25 mouse cellular contexts compared by ENCODE assay signal in the genomic region with DNA sequence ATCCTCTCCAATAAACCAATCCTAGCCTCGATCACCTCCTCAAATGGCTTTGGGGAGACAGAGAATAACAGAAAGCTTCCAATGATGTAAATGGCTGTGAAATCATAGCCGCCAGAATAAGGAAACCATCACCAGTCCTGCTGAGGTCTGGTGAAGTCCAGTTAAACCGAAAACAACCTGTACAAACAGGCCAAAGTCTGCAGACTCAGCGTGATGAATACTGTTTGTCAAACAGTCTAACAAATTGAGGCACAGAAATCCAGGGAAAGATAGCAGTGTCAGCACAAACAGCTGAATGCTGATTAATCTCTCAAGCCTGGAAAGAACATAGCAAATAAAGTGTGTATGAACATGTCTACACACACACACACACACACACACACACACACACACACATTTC. TPM values are rescaled to one million over a fixed set of nuclear protein-coding genes. Genes with fewer than 3 reads are reported as not detected.
DNase-seq lines count a peak whose midpoint lies in the region; ATAC-seq and TF ChIP-seq lines count a peak whose summit lies in the region.
"Had no signal": no experiment of that assay in that cellular context is flagged by ENCODE, and none has a peak within 500 bp of the region (broad histone marks: within the 10 kb centered on the region; RNA-seq: fewer than 3 reads in every experiment).

No protein-coding gene starts in this region.

- no peak overlapping the region for H3K4me2 ChIP-seq in liver, embryonic 12.5 days
- H3K4me2 ChIP-seq in neural tube, embryonic 13.5 days: no peak overlapping the region
- H3K4me2 ChIP-seq in neural tube, embryonic 15.5 days: no peak overlapping the region
- H3K4me2 ChIP-seq in stomach, postnatal 0 days (replicated peaks; ENCODE audit: low read depth): no peak overlapping the region
- H3K4me2 ChIP-seq in midbrain, postnatal 0 days (ENCODE audit: low read depth, low read length, poor library complexity, severe bottlenecking): no peak overlapping the region
- no peak overlapping the region for H3K4me2 ChIP-seq in heart, embryonic 12.5 days
- H3K4me2 ChIP-seq: heart, embryonic 11.5 days; heart, embryonic 15.5 days; hindbrain, embryonic 15.5 days had no signal

- no peaks in the 10 kb centered on the region for H3K79me2 ChIP-seq in liver, adult 2 months (ENCODE audit: control insufficient read depth, insufficient read depth, low read length)

- TF ChIP-seq EP300 in stomach, postnatal 0 days (optimal IDR thresholded peaks at IDR 0.05): no peak

- no peak for TF ChIP-seq POLR2A in liver, adult 2 months (IDR thresholded peaks at IDR 0.05; ENCODE audit: extremely low read depth, insufficient read depth, low read length)

- H3K27me3 ChIP-seq in liver, adult 2 months (ENCODE audit: control insufficient read depth, insufficient read depth, low read length): no peaks in the 10 kb centered on the region
- H3K27me3 ChIP-seq in liver, embryonic 12.5 days (replicated peaks): peaks cover 46% of the 10 kb centered on the region
- no peaks in the 10 kb centered on the region for H3K27me3 ChIP-seq in neural tube, embryonic 13.5 days
- H3K27me3 ChIP-seq in neural tube, embryonic 15.5 days (replicated peaks): no peaks in the 10 kb centered on the region
- H3K27me3 ChIP-seq in stomach, postnatal 0 days (ENCODE audit: control insufficient read depth, insufficient read depth, low read length): no peaks in the 10 kb centered on the region
- no peaks in the 10 kb centered on the region; the same call in 1 of the 2 replicates for H3K27me3 ChIP-seq in midbrain, postnatal 0 days (ENCODE audit: insufficient read depth, low read length)
- no peaks in the 10 kb centered on the region for H3K27me3 ChIP-seq in heart, embryonic 12.5 days (replicated peaks)
- H3K27me3 ChIP-seq: CH12.LX; heart, embryonic 15.5 days; hindbrain, embryonic 15.5 days had no signal

- DNase-seq in liver, adult 2 months (ENCODE audit: extremely low read depth, low read depth, low spot score): peak; percentile 83
- DNase-seq in stomach, postnatal 0 days (ENCODE audit: low spot score): no peak
- no peak for DNase-seq in midbrain, postnatal 0 days (ENCODE audit: low spot score)
- DNase-seq: adrenal gland, adult 2 months; adrenal gland, postnatal 14 days; B cell, adult 2 months; cerebellum, adult 11-12 months; cerebellum, adult 8-10 months; forebrain, postnatal 0 days; gastrocnemius, adult 2 months; gastrocnemius, postnatal 14 days; heart, adult 11 months; heart, postnatal 10 days; heart, postnatal 36 days had no signal

- H3K9me3 ChIP-seq in liver, embryonic 12.5 days (replicated peaks): no peaks in the 10 kb centered on the region
- H3K9me3 ChIP-seq in neural tube, embryonic 13.5 days: no peaks in the 10 kb centered on the region
- no peaks in the 10 kb centered on the region for H3K9me3 ChIP-seq in neural tube, embryonic 15.5 days (replicated peaks)
- no peaks in the 10 kb centered on the region for H3K9me3 ChIP-seq in stomach, postnatal 0 days (ENCODE audit: control insufficient read depth, low read length)
- no peaks in the 10 kb centered on the region for H3K9me3 ChIP-seq in midbrain, postnatal 0 days (ENCODE audit: low read length)
- no peaks in the 10 kb centered on the region for H3K9me3 ChIP-seq in heart, embryonic 12.5 days (replicated peaks)
- H3K9me3 ChIP-seq: G1E; heart, embryonic 15.5 days; hindbrain, embryonic 10.5 days; hindbrain, embryonic 15.5 days had no signal

- no peak for TF ChIP-seq CTCF in liver, adult 2 months (IDR thresholded peaks at IDR 0.05; ENCODE audit: low read depth, low read length)
- no peak for TF ChIP-seq CTCF in stomach, postnatal 0 days (IDR thresholded peaks at IDR 0.05; ENCODE audit: low read depth)
- no peak for TF ChIP-seq CTCF in midbrain, postnatal 0 days (IDR thresholded peaks at IDR 0.05)

- no peaks in the 10 kb centered on the region for H3K36me3 ChIP-seq in liver, adult 2 months (ENCODE audit: control insufficient read depth, insufficient read depth, low read length)
- no peaks in the 10 kb centered on the region for H3K36me3 ChIP-seq in liver, embryonic 12.5 days
- H3K36me3 ChIP-seq in neural tube, embryonic 13.5 days: no peaks in the 10 kb centered on the region
- H3K36me3 ChIP-seq in neural tube, embryonic 15.5 days: no peaks in the 10 kb centered on the region
- no peaks in the 10 kb centered on the region for H3K36me3 ChIP-seq in stomach, postnatal 0 days (ENCODE audit: control insufficient read depth, insufficient read depth, low read length)
- no peaks in the 10 kb centered on the region for H3K36me3 ChIP-seq in midbrain, postnatal 0 days (ENCODE audit: insufficient read depth, low read length)
- H3K36me3 ChIP-seq in heart, embryonic 12.5 days: no peaks in the 10 kb centered on the region
- H3K36me3 ChIP-seq: G1E; heart, embryonic 15.5 days; hindbrain, embryonic 10.5 days; hindbrain, embryonic 15.5 days had no signal

- H3K9ac ChIP-seq in liver, adult 2 months (ENCODE audit: low read depth, low read length): no peak overlapping the region
- H3K9ac ChIP-seq in liver, embryonic 12.5 days: no peak overlapping the region
- no peak overlapping the region for H3K9ac ChIP-seq in neural tube, embryonic 13.5 days
- no peak overlapping the region for H3K9ac ChIP-seq in neural tube, embryonic 15.5 days (replicated peaks)
- no peak overlapping the region for H3K9ac ChIP-seq in stomach, postnatal 0 days (ENCODE audit: low read length)
- no peak overlapping the region for H3K9ac ChIP-seq in midbrain, postnatal 0 days (replicated peaks; ENCODE audit: low read length, poor library complexity, severe bottlenecking)
- no peak overlapping the region for H3K9ac ChIP-seq in heart, embryonic 12.5 days
- H3K9ac ChIP-seq: forebrain, postnatal 0 days; heart, embryonic 15.5 days; hindbrain, embryonic 15.5 days had no signal

- WGBS in liver, adult 2 months: 22% methylated on average over 4 of the region's 4 CpGs
- 60% methylated on average over 4 of the region's 4 CpGs for WGBS in liver, embryonic 12.5 days (ENCODE audit: insufficient replicate concordance)
- WGBS in neural tube, embryonic 13.5 days: 64% methylated on average over 4 of the region's 4 CpGs
- 55% methylated on average over 4 of the region's 4 CpGs for WGBS in neural tube, embryonic 15.5 days
- WGBS in stomach, postnatal 0 days: 21% methylated on average over 4 of the region's 4 CpGs
- 65% methylated on average over 4 of the region's 4 CpGs for WGBS in midbrain, postnatal 0 days
- WGBS in heart, embryonic 12.5 days: 69% methylated on average over 4 of the region's 4 CpGs

- no peak overlapping the region for H3K27ac ChIP-seq in liver, adult 2 months (replicated peaks; ENCODE audit: insufficient read depth, low read depth, low read length)
- no peak overlapping the region for H3K27ac ChIP-seq in liver, embryonic 12.5 days
- 0 out of 2 replicates have a peak overlapping the region, but pooled peaks have one; percentile 9 for H3K27ac ChIP-seq in neural tube, embryonic 13.5 days (replicated peaks)
- no peak overlapping the region for H3K27ac ChIP-seq in neural tube, embryonic 15.5 days (replicated peaks)
- H3K27ac ChIP-seq in stomach, postnatal 0 days (replicated peaks): no peak overlapping the region
- H3K27ac ChIP-seq in midbrain, postnatal 0 days (ENCODE audit: low read depth, low read length): no peak overlapping the region
- H3K27ac ChIP-seq in heart, embryonic 12.5 days (ENCODE audit: poor library complexity, severe bottlenecking): no peak overlapping the region
- H3K27ac ChIP-seq: gastrocnemius, adult 2 months; heart, embryonic 15.5 days; hindbrain, embryonic 10.5 days; hindbrain, embryonic 15.5 days had no signal

- no peak overlapping the region for H3K4me3 ChIP-seq in liver, adult 2 months (ENCODE audit: insufficient read depth, low read depth, low read length)
- no peak overlapping the region for H3K4me3 ChIP-seq in liver, embryonic 12.5 days
- no peak overlapping the region for H3K4me3 ChIP-seq in neural tube, embryonic 13.5 days
- no peak overlapping the region for H3K4me3 ChIP-seq in neural tube, embryonic 15.5 days (replicated peaks)
- no peak overlapping the region for H3K4me3 ChIP-seq in stomach, postnatal 0 days (ENCODE audit: low read depth, low read length)
- no peak overlapping the region for H3K4me3 ChIP-seq in midbrain, postnatal 0 days (ENCODE audit: low read depth, low read length)
- H3K4me3 ChIP-seq in heart, embryonic 12.5 days: no peak overlapping the region
- H3K4me3 ChIP-seq: gastrocnemius, adult 2 months; heart, embryonic 15.5 days; hindbrain, embryonic 10.5 days; hindbrain, embryonic 15.5 days had no signal

- no peak for ATAC-seq in liver, embryonic 12.5 days
- ATAC-seq in neural tube, embryonic 13.5 days (ENCODE audit: low read depth): no peak
- no peak for ATAC-seq in neural tube, embryonic 15.5 days (ENCODE audit: low FRiP score)
- ATAC-seq in stomach, postnatal 0 days (ENCODE audit: low FRiP score, low TSS enrichment): peak; percentile 56; the same call in 1 of the 2 replicates
- no peak for ATAC-seq in midbrain, postnatal 0 days (ENCODE audit: low FRiP score)
- ATAC-seq in heart, embryonic 12.5 days (ENCODE audit: insufficient number of reproducible peaks, low FRiP score): no peak
- ATAC-seq: forebrain, embryonic 14.5 days; forebrain, postnatal 0 days had no signal

- peaks cover 5% of the 10 kb centered on the region; the same call in 1 of the 2 replicates for H3K4me1 ChIP-seq in liver, adult 2 months (ENCODE audit: control insufficient read depth, insufficient read depth, low read length)
- H3K4me1 ChIP-seq in liver, embryonic 12.5 days: no peaks in the 10 kb centered on the region
- no peaks in the 10 kb centered on the region for H3K4me1 ChIP-seq in neural tube, embryonic 13.5 days (replicated peaks)
- no peaks in the 10 kb centered on the region for H3K4me1 ChIP-seq in neural tube, embryonic 15.5 days
- no peaks in the 10 kb centered on the region for H3K4me1 ChIP-seq in stomach, postnatal 0 days (replicated peaks; ENCODE audit: control insufficient read depth, insufficient read depth)
- H3K4me1 ChIP-seq in midbrain, postnatal 0 days (ENCODE audit: insufficient read depth, low read length): no peaks in the 10 kb centered on the region
- no peaks in the 10 kb centered on the region for H3K4me1 ChIP-seq in heart, embryonic 12.5 days (replicated peaks)
- H3K4me1 ChIP-seq: heart, embryonic 15.5 days; hindbrain, embryonic 10.5 days had no signal

RNA-seq across cellular contexts. Expression of a gene that starts 15.3 kb away (rescaled TPM):
- 10.9 and 12.6 TPM in 2 replicates for total RNA-seq in liver, adult 2 months (2014; rRNA removed)
- 7.1 and 7.8 TPM in 2 replicates for polyA plus RNA-seq in liver, adult 2 months (2012; rRNA removed)
- polyA plus RNA-seq in liver, embryonic 12.5 days (2016; fragmentation: Nextera tagmentation; extraction: Ambion mirVana): 48.9 and 49.1 TPM in 2 replicates
- polyA plus RNA-seq in neural tube, embryonic 13.5 days (2015; fragmentation: Nextera tagmentation; extraction: Ambion mirVana): 67.7 and 72.7 TPM in 2 replicates
- 64.8 and 68.2 TPM in 2 replicates for polyA plus RNA-seq in neural tube, embryonic 15.5 days (2015; fragmentation: Nextera tagmentation; extraction: Ambion mirVana)
- 15.0 and 15.5 TPM in 2 replicates for polyA plus RNA-seq in stomach, postnatal 0 days (2015; fragmentation: Nextera tagmentation; extraction: Ambion mirVana)
- 60.1 and 66.6 TPM in 2 replicates for total RNA-seq in midbrain, postnatal 0 days (2014; rRNA removed)
- polyA plus RNA-seq in midbrain, postnatal 0 days (2015; fragmentation: Nextera tagmentation; extraction: Ambion mirVana): 51.4 and 52.8 TPM in 2 replicates
- 40.0 and 44.3 TPM in 2 replicates for polyA plus RNA-seq in heart, embryonic 12.5 days (2016; fragmentation: Nextera tagmentation; extraction: Ambion mirVana)
